Mouse (Mus musculus): ENCODE results near the gene Creg1.

DNA sequence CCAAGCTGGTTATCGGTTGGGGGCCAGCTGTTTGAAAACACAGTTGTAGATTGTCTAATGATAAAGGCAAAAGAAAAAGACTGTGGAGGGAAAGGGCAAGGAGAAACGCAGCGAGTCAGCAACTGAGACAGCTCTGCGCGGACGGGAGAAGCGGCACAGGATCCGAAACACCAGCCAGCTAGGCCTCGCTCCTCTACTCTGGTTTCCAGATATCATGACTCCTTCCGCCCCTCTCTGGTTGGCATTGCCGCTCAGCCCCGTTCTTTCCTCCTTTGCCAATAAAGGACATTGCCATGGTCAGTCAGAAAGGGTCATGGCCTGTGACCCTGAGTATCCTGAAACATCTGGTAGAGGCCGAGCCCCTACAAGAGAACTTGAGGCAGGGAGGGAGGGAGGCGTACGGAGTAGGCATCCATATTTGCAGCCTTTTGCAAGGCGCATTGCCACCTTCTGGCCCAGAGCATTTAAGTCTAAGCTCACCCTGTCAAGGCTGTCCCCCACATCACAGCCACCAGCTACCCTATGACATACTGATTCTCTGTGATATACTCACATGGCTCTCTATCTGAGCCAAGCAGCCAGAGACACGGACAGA, 25.6 kb downstream of the Creg1 start:
- no peak for TF ChIP-seq CTCF (IDR thresholded peaks at IDR 0.05; ENCODE audit: extremely low read depth, insufficient read depth, insufficient read length, insufficient replicate concordance)
- TF ChIP-seq POLR2A (IDR thresholded peaks at IDR 0.05; ENCODE audit: low read depth, low read length) = no peak

All from spleen, adult 2 months (tissue).